Mouse (Mus musculus) liver, embryonic 16.5 days (tissue): ENCODE data around the gene Cep68. TPM values are rescaled to one million over a fixed set of nuclear protein-coding genes. Genes with fewer than 3 reads are reported as not detected.
"Not testable (repeated sequence)": the region's sequence is repeated elsewhere in the genome, so short reads cannot be mapped to it uniquely, and the experiment has no call there.

Experiments used
- ATAC-seq: fragments of 200-750 bp; cut with Nextera tagmentation; 2 replicates; pipeline ENCODE4 v1.8.0; 2017; ENCODE audit warnings: low read depth, mild to moderate bottlenecking, moderate number of reproducible peaks, moderate library complexity
- H3K27ac ChIP-seq: fragments of 300-500 bp; sonication (generic); 2 replicates; pipeline ENCODE4 v1.5.1; 2014; ENCODE audit warnings: mild to moderate bottlenecking, low read length
- H3K27me3 ChIP-seq: fragments of 300-500 bp; sonication (generic); 2 replicates; pipeline ENCODE4 v1.6.1; 2014; ENCODE audit warnings: low read depth, low read length, mixed read lengths; ENCODE audit not compliant: control insufficient read depth, insufficient read depth
- H3K36me3 ChIP-seq: fragments of 300-500 bp; sonication (generic); 2 replicates; pipeline ENCODE4 v1.6.1; 2014; ENCODE audit warnings: mild to moderate bottlenecking; ENCODE audit not compliant: control insufficient read depth, insufficient read depth
- H3K4me1 ChIP-seq: fragments of 300-500 bp; sonication (generic); 2 replicates; pipeline ENCODE4 v1.6.1; 2014; ENCODE audit warnings: low read depth, low read length, mixed read lengths; ENCODE audit not compliant: control insufficient read depth
- H3K4me2 ChIP-seq: fragments of 300-500 bp; sonication (generic); 2 replicates; pipeline ENCODE4 v1.6.1; 2014; ENCODE audit warnings: low read depth, low read length, mixed read lengths
- H3K4me3 ChIP-seq: fragments of 300-500 bp; sonication (generic); 2 replicates; pipeline ENCODE4 v1.5.1; 2014; ENCODE audit warnings: low read depth, mild to moderate bottlenecking, low read length
- H3K9ac ChIP-seq: fragments of 300-500 bp; sonication (generic); 2 replicates; pipeline ENCODE4 v1.6.1; 2014; ENCODE audit warnings: low read depth, low read length
- H3K9me3 ChIP-seq: fragments of 300-500 bp; sonication (generic); replicated peaks from 2 replicates; pipeline ENCODE4 v1.6.1; 2016; ENCODE audit warnings: low read length; ENCODE audit not compliant: control insufficient read depth
- WGBS: fragments of 180-500 bp; shearing (Covaris S2); extraction: QIAGEN DNeasy Blood & Tissue Kit; methylation state at CpG from one replicate; pipeline ENCODE4 v1.1.7; 2014; ENCODE audit not compliant: insufficient replicate concordance; 5-methylcytosine and 5-hydroxymethylcytosine counted together
- polyA plus RNA-seq: library from polyadenylated mRNA; unstranded; fragments of >200 nt; fragmentation: Nextera tagmentation; extraction: Ambion mirVana; gene quantifications from 2 replicates; pipeline ENCODE4 v1.2.1, GENCODE M21; 2015

Cep68 gene
- polyA plus RNA-seq, 1 experiment from 2014 or later = 7.4 TPM

- H3K27me3 ChIP-seq = no peaks in the 10 kb centered on the region
- no peaks in the 10 kb centered on the region for H3K9me3 ChIP-seq
- no peak overlapping the region for H3K4me2 ChIP-seq
- H3K27ac ChIP-seq = no peak overlapping the region
- no peak overlapping the region for H3K9ac ChIP-seq
- H3K4me3 ChIP-seq = no peak overlapping the region
- H3K4me1 ChIP-seq = peaks cover 17% of the 10 kb centered on the region
- H3K36me3 ChIP-seq = peaks cover 36% of the 10 kb centered on the region
- 65% methylated on average over 3 of the region's 3 CpGs for WGBS
- ATAC-seq = no peak
Observed at GRCm38 (mm10) chr11:20234233-20234632, 15.0 kb downstream of the Cep68 start.

GRCm38 (mm10) chr11:20232016-20232755, 17.0 kb downstream of the Cep68 start:
- no peaks in the 10 kb centered on the region for H3K27me3 ChIP-seq
- H3K27ac ChIP-seq = peak overlapping the region; percentile 48
- ATAC-seq = 0 out of 2 replicates have a peak, but pooled peaks have one; percentile 11
- H3K9ac ChIP-seq = no peak overlapping the region
- 58% methylated on average over 4 of the region's 5 CpGs for WGBS
- H3K4me2 ChIP-seq = no peak overlapping the region
- H3K4me1 ChIP-seq = peaks cover 17% of the 10 kb centered on the region
- no peaks in the 10 kb centered on the region for H3K9me3 ChIP-seq
- H3K4me3 ChIP-seq = no peak overlapping the region
- H3K36me3 ChIP-seq = peaks cover 29% of the 10 kb centered on the region

GRCm38 (mm10) chr11:20231128-20231878, 17.9 kb downstream of the Cep68 start:
- Histone ChIP-seq H3K36me3 (peaks cover 21% of the 10 kb centered on the region), H3K4me1 (peaks cover 17% of the 10 kb centered on the region), H3K27ac (peak overlapping the region; percentile 64), H3K27me3 (no peaks in the 10 kb centered on the region), H3K4me2 (no peak overlapping the region), H3K4me3 (no peak overlapping the region), H3K9ac (no peak overlapping the region), H3K9me3 (no peaks in the 10 kb centered on the region)
- 24% methylated on average over 8 of the region's 8 CpGs for WGBS
- peak; percentile 74 for ATAC-seq

- ATAC-seq = no peak
- no peak overlapping the region for H3K4me3 ChIP-seq
- H3K9ac ChIP-seq = no peak overlapping the region
- peaks cover 17% of the 10 kb centered on the region for H3K4me1 ChIP-seq
- 52% methylated on average over 1 of the region's 1 CpGs for WGBS
- H3K4me2 ChIP-seq = no peak overlapping the region
- H3K27ac ChIP-seq = 0 out of 2 replicates have a peak overlapping the region, but pooled peaks have one; percentile 20
- no peaks in the 10 kb centered on the region for H3K27me3 ChIP-seq
- H3K36me3 ChIP-seq = peaks cover 19% of the 10 kb centered on the region
- no peaks in the 10 kb centered on the region for H3K9me3 ChIP-seq
Observed at GRCm38 (mm10) chr11:20230286-20230685, 18.9 kb downstream of the Cep68 start.

GRCm38 (mm10) chr11:20229311-20229710, 19.9 kb downstream of the Cep68 start:
- Histone ChIP-seq H3K4me3 (no peak overlapping the region), H3K4me2 (no peak overlapping the region), H3K4me1 (peaks cover 17% of the 10 kb centered on the region), H3K27ac (no peak overlapping the region), H3K27me3 (no peaks in the 10 kb centered on the region), H3K9me3 (no peaks in the 10 kb centered on the region), H3K9ac (no peak overlapping the region), H3K36me3 (peaks cover 24% of the 10 kb centered on the region)
- no peak for ATAC-seq
- WGBS = 70% methylated on average over 4 of the region's 4 CpGs

GRCm38 (mm10) chr11:20228666-20229065, 20.6 kb downstream of the Cep68 start:
- Histone ChIP-seq H3K36me3 (peaks cover 25% of the 10 kb centered on the region), H3K27ac (no peak overlapping the region), H3K4me2 (no peak overlapping the region), H3K4me3 (no peak overlapping the region), H3K9ac (no peak overlapping the region), H3K4me1 (peaks cover 17% of the 10 kb centered on the region), H3K27me3 (no peaks in the 10 kb centered on the region), H3K9me3 (no peaks in the 10 kb centered on the region)
- WGBS = 77% methylated on average over 5 of the region's 5 CpGs
- ATAC-seq = no peak

- H3K4me2 ChIP-seq = no peak overlapping the region
- peaks cover 11% of the 10 kb centered on the region for H3K4me1 ChIP-seq
- H3K9ac ChIP-seq = no peak overlapping the region
- H3K27ac ChIP-seq = no peak overlapping the region
- no peak overlapping the region for H3K4me3 ChIP-seq
- 95% methylated on average over 4 of the region's 4 CpGs for WGBS
- peaks cover 31% of the 10 kb centered on the region for H3K36me3 ChIP-seq
- H3K9me3 ChIP-seq = no peaks in the 10 kb centered on the region
- ATAC-seq = no peak
- no peaks in the 10 kb centered on the region for H3K27me3 ChIP-seq
Observed at GRCm38 (mm10) chr11:20225938-20226337, 23.3 kb downstream of the Cep68 start.

GRCm38 (mm10) chr11:20224196-20224595, 25.0 kb downstream of the Cep68 start:
- Histone ChIP-seq H3K4me1 (no peaks in the 10 kb centered on the region), H3K27ac (no peak overlapping the region), H3K4me2 (no peak overlapping the region), H3K4me3 (no peak overlapping the region), H3K9me3 (no peaks in the 10 kb centered on the region), H3K9ac (no peak overlapping the region), H3K36me3 (peaks cover 31% of the 10 kb centered on the region), H3K27me3 (no peaks in the 10 kb centered on the region)
- ATAC-seq = no peak
- WGBS = 78% methylated on average over 6 of the region's 6 CpGs

GRCm38 (mm10) chr11:20221671-20222070, 27.6 kb downstream of the Cep68 start:
- not testable (repeated sequence) for ATAC-seq, H3K9me3 ChIP-seq, H3K4me1 ChIP-seq, H3K9ac ChIP-seq, H3K27ac ChIP-seq, H3K4me2 ChIP-seq, H3K4me3 ChIP-seq, H3K27me3 ChIP-seq
- peaks cover 47% of the 10 kb centered on the region for H3K36me3 ChIP-seq
- no CpG with 5 or more reads among the region's 1 CpGs for WGBS
